Mouse (Mus musculus) thymus, postnatal 36 days (tissue): ENCODE results near the gene Sgsm3.

Experiments
- DNase-seq, 2 experiments: peaks; one replicate each; pipeline ENCODE4 v3.0.0; 2022; ENCODE audit warnings: mixed read lengths in 2 of 2

Sgsm3 gene

DNA sequence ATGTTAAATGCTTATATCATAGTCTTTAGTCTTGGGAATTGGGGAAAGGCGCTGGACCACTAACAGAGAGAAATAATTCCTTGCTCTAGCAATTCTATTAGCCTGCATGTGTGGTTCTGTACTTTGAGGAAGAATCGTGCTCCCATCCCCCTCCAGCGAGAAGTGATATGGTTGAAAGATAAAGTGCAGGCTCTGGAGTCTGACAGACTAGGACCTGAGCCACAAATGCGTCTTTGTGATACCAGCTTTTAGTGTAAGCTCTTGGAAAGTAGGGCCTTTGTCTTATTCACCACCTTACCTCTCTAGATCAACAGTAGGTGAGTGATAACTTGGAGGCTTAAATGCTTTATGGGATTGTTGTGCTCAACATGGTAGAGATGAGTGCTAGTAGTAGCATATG, 3.6 kb downstream of the Sgsm3 start:
- DNase-seq, result no peak

DNA sequence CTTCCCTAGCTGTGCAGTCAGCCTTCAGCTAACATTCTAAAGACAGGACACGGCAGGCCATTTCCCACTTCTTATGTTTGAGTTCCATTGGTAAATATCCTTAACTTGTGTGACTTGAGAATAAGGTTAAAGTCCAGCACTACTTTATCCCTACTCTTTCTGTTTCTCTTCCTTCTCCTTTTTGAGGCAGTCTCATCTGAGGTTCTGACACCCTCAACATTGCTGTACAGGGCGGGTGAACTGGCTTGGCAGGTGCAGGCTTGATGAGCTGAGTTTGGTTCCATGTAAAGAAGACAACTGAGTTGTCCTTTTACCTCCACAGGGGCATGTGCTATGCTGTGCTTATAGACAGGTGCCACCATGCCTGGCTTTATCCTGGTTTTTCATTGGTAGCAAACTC, 5.7 kb downstream of the Sgsm3 start:
- no peak for DNase-seq

DNA sequence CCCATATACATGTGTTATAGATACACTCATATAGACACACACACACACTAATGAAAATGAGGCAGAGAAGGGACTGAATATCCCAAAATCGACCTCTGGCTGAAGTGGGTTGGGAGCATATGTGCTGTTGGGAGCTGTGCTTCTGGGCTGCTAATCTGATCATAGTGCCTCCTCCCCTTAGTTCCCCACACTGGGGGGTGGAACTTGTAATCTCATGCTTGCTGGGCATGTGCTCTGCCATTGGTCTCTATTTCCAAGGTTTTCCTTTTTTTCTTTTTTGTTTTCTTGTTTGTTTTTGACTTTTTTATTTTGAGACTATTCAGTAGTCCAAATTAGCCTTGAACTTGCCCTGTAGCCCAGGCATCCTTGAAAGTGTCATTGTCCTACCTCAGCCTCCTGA, 10.8 kb downstream of the Sgsm3 start:
- no peak for DNase-seq

DNA sequence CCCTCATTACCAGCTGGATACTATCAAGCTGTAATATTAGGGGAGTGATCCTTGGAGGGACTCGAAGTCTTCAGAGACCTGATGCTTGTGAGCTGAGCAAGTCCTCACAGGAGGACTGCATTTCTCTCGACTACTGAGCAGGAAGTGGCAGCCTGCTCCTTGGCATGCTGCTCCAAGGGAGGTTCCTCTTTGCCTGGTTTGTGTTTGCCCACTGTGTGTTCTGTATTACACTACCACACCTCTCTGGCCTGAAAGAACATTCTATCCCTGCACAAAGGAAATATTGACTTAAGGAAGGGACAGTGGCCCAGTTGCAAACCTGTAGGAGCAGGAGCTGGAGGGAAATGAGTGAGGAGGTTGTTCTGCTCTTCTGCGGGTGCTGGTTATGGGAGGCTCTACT, 12.1 kb downstream of the Sgsm3 start:
- DNase-seq, result no peak

DNA sequence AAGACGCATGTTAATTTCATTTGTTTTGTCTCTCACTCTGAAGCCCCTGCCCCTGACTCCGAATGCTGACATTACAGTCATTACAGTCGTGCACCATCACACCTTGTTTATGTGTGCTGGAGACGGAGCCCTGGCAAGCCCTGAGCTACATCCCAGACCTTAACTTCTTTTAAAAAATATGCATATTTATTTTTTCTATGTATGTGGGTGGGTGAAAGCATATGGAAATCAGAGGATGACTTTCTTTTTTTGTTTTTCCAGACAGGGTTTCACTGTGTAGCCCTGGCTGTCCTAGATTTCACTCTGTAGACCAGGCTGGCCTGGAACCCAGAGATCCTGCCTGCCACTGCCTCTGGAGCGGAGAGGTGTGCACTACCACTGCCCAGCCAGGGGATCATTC, 17.4 kb downstream of the Sgsm3 start:
- DNase-seq, result no peak

DNA sequence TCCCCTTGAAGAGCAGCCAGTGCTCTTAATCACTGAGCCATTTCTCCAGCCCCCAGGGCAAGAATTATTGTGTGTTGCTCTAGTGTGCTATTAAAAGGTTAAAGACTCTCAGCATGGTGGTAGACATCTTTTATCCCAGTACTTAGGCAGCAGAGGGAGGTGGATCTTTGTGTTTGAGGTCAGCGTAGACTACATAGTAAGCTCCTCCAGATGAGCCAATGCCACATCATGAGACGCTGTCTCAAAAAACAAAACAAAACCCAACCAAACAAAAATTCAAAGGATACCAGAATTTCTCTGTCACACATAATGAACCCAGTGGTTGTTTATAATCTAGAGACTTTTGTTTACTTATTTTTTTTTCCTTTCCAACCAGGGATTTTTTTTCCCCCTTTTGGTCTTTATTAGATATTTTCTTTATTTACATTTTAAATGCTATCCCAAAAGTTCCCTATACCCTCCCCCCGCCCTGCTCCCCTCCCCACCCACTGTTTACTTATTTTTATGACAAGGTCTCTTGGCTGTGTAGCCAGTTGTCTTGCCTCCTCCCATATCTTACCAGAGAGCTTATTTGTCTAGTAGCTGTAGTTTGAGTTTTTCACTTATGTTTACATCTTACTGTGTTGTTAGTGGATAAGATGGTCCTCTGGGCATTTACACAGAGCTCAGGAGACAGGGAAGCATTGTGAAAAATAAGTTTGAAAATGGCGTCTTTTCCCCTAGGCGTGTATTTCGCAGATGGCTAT, 18.7 kb downstream of the Sgsm3 start:
- no peak for DNase-seq

DNA sequence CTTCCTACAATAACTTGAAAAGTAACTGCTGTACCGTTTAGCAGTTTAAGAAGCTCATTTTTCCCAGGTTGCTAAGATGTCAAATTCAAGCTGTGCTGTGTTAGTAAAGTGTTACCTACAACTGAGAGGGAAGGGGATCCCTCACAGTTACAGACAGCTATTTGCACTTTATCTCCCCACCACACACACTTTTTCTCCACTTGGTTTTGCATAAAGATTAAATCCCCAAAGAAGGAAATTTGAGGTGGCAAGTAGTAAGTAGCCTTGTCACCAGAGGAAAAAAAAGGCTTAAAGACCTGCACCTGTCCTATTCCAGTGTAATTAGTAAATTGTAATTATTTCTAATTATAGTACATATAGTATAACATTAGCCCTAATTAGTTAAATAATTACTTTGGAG, 19.5 kb downstream of the Sgsm3 start:
- no peak for DNase-seq

DNA sequence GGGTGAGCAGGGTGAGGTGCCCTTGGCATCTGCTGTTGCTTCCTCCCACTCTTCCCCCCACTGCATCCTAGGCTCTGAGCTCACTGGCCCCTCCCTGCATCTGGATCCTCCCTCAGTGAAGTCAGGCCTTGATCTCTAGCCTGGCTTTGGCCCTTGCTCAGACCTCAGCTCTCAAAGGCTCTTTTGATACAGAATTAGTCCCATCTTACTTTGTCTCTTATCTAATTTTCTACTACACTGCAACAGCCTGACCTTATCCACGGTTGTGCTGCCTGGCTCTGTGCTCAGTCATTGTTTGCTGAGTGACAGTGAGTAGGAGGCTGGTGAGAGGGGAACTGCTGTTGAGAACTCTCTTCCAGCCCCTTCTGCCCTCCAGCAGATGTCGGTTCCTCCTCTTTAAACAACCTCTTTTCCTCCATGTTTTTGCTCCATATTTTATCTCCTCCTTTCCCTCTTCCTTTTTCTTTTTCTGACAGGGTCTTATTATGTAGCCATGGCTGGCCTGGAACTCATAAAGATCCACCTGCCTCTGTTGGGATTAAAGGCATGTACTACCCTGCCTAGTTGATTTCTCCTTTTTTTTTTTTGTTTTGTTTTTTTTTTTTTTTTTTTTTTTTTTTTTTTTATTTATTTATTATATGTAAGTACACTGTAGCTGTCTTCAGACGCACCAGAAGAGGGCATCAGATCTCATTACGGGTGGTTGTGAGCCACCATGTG, 23.0 kb downstream of the Sgsm3 start:
- no peak for DNase-seq

DNA sequence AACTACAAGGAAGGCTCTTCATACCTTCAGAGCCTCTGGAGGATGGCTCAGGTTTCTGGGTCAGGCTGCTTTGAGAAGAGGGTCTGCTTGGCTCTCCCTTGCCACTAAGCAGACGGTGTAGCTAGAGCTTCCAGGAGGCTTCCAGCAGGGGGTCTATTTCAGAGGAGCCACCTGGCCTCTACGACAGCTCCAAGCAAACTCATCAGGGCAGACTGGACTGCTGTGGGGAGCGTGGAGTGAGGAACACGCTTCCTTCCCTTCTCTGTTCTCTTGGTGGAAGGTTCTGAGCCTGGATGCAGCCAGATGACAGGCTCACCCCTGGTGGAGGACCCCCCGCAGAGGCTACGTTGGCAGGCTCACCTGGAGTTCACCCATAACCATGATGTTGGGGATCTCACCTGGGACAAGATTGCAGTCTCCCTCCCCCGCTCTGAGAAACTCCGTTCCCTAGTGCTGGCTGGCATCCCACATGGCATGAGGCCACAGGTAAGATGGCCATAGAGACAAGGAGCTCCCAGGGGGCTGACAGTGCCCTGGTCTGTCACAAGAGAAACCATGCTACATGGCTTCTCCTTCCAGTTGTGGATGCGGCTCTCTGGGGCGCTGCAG, 28.7 kb downstream of the Sgsm3 start:
- DNase-seq, result no peak

DNA sequence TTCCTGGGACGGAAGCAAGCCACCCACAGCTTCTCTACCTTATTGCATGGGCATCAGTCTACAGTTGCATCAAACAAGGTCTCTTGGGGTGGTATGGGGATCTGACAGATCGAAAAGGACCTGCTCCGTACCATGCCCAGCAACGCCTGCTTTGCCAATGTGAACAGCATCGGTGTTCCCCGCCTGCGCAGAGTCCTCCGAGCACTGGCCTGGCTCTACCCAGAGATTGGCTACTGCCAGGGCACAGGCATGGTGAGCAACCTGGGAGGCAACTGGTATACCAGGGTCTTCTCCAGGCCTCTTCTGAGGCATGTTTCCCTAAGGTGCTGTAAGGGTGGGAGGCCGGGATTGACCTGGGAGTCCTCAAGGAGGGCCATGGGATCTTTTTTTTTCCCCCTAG, 29.8 kb downstream of the Sgsm3 start:
- no peak for DNase-seq

DNA sequence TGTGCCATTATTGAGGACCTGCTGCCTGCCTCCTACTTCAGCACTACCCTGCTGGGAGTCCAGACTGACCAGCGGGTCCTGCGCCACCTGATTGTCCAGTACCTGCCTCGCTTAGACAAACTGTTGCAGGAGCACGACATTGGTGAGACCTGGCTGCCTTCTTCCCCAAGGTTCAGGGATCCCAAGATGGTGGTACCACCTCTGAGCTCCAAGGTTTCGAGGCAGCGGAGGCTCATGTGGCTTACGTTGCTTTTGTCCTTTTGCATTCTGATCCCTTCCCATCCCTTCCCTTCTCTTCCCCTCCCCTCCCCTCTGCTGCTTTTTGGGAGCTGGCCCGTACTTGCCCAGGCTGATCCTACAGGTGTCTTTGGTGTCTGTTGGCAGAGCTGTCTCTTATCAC, 30.3 kb downstream of the Sgsm3 start:
- DNase-seq, result no peak

DNA sequence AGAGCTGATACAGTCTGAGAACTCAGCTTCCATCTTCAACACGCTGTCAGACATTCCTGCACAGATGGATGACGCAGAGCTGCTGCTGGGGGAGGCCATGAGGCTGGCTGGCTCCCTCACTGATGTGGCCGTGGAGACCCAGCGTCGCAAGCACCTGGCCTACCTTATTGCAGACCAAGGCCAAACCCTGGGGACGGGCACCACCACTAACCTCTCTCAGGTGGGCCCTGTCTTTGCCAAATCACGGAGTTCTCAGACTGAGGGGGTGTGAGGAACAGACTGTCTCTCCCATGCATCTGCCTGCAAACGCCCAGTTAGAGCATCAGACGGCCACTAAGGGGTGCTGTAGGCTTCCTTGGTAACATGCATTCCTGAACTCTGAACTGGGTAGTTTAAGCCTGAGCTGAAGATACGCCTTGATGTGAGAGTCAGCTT, 31.1 kb downstream of the Sgsm3 start:
- DNase-seq, result no peak

DNA sequence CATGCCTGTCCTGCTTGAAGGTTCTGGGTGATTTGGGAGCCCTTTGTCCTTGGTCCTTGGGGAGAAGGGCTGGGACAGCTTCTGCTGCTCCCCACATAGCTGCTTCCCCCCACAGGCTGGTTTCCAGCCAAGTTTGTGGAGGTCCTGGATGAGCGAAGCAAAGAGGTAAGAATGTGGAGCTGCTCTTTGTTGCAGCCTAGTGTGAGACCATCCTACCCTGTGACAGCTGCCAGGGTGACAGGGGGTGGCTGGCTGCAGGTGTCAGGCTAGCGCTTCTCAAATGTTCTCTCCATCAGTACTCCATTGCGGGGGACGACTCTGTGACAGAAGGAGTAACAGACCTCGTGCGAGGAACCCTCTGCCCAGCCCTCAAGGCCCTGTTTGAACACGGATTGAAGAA, 32.5 kb downstream of the Sgsm3 start:
- no peak for DNase-seq

DNA sequence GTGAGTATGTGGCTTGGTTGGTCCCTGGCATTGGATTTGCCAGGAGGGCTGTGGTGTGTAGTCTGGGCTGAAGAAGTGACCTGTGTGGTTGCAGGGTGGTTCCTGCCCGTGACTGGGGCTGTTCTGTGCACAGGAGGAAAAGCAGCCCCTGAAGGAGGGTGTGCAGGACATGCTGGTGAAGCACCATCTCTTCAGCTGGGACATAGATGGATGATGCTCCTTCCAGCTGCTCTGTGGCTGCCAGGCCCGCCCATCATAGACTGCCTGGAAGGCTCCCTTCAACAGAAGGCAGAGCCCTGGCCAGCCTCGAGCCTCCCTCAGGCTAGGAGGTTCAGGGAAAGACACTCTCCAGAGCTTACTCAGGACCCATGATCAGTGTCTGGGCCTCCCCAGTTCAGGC, 34.0 kb downstream of the Sgsm3 start:
- DNase-seq, result no peak

DNA sequence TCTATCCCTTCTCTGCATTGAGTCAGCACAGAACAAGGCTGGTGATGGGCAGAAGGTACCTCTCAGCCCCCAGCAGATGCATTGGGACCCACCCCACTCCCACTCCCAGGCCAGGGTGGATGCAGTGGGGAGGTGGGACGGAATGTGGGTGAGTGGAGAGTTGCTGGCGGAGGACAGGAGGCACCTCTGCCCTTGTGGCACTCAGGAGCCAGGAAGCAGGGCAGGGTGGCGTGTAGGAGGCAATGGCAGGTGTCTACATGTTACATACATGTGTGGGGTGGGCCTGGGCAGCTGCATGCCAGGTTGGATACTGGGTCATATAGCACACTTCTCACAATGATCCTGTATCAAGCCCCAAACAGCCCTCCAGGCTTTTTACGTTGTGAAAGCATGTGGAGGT, 34.8 kb downstream of the Sgsm3 start:
- no peak for DNase-seq

DNA sequence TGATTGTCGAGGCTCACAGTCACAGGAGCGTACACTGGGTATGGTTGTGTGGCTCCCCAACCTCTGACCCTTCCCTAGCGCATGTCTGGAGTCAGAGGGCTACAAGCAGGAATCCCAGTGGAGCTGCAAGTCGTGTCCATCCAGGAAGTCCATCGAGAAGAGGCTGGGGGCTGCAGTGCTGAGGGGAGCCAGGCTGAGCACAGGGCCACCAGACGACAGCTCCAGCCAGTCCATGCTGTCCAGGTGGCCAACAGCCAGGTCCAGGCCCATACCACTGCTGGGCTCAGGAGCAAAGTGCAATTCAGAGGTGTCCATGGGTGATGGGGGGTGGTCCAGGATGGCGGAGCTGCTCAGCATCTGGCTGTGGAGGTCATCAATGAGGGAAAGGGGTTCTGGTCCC, 35.6 kb downstream of the Sgsm3 start:
- DNase-seq, result no peak

DNA sequence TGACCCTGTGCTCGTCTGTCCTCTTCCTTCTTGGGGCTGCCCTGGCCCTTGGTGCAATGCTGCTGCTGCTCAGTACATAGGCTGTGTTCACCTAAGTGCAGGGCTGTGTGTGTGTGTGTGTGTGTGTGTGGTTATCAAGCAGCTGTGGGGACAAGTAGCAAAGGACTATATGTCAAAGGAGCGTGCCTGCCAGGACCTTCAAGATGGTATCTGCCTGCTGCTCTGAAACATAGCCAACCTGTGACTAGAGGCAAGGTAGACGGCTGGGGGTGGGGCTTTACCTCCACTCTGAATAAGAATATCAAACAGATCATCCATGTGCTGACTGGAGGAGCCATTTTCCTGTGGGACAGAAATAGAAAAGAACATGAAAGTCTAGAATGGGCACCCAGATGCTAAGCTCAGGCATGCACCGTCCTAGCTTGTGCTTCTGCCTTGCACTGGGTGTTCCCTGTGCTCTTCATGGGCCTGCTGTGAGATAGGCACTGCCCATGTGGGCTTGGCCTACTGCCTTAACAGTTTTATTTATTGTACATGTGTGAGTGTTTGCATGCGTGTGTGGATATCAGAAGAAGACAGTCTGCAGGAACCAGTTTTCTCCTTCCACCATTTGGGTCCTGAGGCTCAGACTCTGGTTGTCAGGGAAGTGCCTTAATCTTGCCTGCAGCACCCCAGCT, 37.6 kb downstream of the Sgsm3 start:
- DNase-seq, result peak in 1 of 2 experiments; percentile 1

DNA sequence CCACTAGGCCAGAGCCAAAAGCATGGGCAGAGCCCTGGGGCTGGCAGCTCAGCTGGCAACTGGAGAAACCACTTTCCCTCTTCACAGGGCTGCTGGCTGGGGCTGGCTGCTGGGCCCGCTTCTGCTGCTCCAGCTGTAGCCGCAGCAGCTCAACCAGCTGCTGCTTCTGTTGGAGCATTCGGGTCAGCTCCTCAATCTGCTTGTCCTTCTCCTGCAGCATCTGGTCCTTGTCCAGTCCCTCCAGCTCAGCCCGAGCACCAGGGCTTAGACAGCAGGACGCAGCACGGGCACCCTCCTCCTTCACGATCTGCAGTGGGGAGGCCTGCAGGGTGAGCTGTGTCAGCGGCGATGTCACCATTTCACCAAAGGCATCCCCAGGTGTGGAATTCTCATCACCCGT, 38.9 kb downstream of the Sgsm3 start:
- DNase-seq, result no peak

DNA sequence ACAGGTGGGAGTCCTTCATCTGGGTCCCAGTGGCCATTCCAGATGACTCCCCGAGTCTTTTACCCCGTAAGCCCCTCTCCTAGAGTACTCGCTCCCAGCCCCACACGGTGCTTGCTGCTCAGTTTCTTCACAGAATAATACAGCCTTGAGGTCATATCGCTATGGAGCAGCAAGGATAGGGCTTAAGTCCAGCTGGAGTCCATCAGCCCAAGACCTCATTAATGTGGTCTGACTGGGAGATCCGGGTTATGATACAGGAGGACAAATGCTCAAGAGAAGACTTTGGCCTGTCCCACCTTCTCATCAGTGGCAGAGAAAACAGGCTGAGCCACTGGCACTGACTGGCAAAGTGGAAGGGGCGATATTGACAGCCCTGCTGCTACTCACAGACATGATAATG, 39.7 kb downstream of the Sgsm3 start:
- DNase-seq, result no peak

DNA sequence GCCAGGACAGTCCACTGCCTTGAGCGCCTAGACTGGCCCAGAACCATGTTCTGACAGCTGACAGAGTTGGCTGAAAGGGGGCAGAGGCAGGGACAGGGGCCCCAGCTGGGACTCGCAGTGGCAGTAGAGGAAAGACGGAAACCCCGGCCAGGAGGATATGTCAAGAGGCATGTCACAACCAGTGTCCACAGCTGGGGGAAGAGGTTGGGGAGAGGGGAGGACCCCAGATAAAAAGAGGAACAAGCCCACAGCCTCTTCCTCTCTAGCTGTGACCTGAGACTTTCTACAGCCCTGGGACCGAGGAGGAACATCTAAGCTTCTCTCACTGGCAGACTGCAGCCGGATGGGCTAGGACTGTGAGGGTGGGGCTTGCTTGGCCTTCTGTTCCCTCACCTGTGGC, 43.8 kb downstream of the Sgsm3 start:
- peak in 1 of 2 experiments; percentile 16 for DNase-seq

DNA sequence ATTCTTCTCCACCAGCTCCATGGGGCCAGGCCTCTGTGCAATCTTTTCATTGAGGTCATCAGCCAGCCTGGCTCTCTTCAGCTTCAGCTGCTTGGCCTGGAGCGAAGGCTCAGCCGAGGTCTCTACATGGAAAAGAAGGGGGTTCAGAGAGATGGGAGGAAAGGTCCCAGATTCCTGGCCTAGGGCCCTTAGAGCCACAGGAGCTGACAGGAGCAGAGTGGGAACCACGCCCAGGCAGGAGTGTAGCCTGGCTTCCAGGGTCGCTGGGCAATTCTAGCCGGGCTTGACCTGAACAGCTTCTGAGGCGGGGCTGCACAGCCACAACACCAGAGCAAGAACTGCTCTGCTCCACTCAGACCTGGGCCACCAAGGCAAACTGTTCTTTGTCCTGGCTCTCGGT, 44.9 kb downstream of the Sgsm3 start:
- peak in 1 of 2 experiments; percentile 7 for DNase-seq

DNA sequence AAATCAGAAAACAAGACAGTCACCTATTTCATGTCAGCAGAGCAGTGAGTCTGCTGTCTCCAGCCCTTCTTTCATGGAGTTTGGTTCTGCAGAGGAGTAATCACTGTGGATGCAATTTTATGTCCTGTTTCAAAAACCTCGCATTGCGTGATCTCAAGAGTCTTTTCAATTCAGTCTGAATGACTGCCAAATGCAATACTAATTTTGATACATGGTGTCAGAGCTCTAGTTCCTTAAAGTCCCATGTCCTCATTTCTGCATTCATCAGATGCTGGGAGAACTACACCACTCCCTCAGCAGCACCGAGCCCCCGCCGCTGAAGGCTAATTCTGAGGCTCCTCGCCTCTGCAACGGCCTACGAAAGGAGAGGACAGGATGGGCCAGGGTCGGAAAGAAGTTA, 46.3 kb downstream of the Sgsm3 start:
- DNase-seq, result no peak

DNA sequence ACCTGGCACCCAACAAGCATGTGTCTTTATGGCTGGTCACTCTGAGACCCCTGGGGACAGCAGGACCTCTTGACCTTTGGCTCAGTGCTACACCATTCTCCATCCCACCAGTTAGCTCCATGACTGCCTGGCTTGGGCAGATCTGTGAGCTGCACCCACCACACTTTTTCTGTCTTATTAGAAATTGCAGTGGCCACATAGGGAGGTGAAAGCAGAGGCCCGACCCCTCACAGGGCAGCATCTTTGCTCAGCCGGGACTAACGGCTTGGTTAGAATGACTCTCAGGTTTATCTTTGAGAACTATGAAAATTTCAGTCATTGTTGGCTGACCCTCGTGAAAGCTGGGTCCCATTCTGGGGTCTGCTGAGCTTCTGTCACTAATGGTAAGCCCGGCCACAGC, 49.3 kb downstream of the Sgsm3 start:
- no peak for DNase-seq
